In genomic region chr7:29202577-29202976, GRCm38 (mm10) we compare ENCODE assay signal across 25 mouse cellular contexts. TPM values are rescaled to one million over a fixed set of nuclear protein-coding genes. Genes with fewer than 3 reads are reported as not detected.
DNase-seq lines count a peak whose midpoint lies in the region; ATAC-seq and TF ChIP-seq lines count a peak whose summit lies in the region.
"Had no signal": no experiment of that assay in that cellular context is flagged by ENCODE, and none has a peak within 500 bp of the region (broad histone marks: within the 10 kb centered on the region; RNA-seq: fewer than 3 reads in every experiment).

No protein-coding gene starts in this region.

- H3K4me1 ChIP-seq in liver, postnatal 0 days (ENCODE audit: insufficient read depth) = no peaks in the 10 kb centered on the region
- H3K4me1 ChIP-seq: embryonic facial prominence, embryonic 12.5 days; embryonic facial prominence, embryonic 15.5 days; hindbrain, embryonic 10.5 days; hindbrain, embryonic 13.5 days had no signal

- 0 out of 2 replicates have a peak, but pooled peaks have one; percentile 7 for TF ChIP-seq CTCF in liver, postnatal 0 days (IDR thresholded peaks at IDR 0.05; ENCODE audit: low read depth)

- H3K9me3 ChIP-seq in liver, postnatal 0 days (ENCODE audit: low read length) = no peaks in the 10 kb centered on the region
- H3K9me3 ChIP-seq: embryonic facial prominence, embryonic 12.5 days; embryonic facial prominence, embryonic 15.5 days; hindbrain, embryonic 10.5 days; hindbrain, embryonic 13.5 days had no signal

- H3K27ac ChIP-seq in liver, postnatal 0 days (ENCODE audit: low read depth) = no peak overlapping the region
- H3K27ac ChIP-seq: embryonic facial prominence, embryonic 12.5 days; embryonic facial prominence, embryonic 15.5 days; gastrocnemius, adult 2 months; hindbrain, embryonic 10.5 days; hindbrain, embryonic 13.5 days had no signal

- H3K36me3 ChIP-seq in liver, postnatal 0 days (replicated peaks; ENCODE audit: insufficient read depth, low read length) = no peaks in the 10 kb centered on the region
- H3K36me3 ChIP-seq: embryonic facial prominence, embryonic 12.5 days; embryonic facial prominence, embryonic 15.5 days; hindbrain, embryonic 10.5 days; hindbrain, embryonic 13.5 days had no signal

- no peak for DNase-seq in liver, postnatal 0 days
- no peak for DNase-seq in liver
- DNase-seq in thymus, postnatal 14 days = peak; percentile 38
- no peak for DNase-seq in thymus, postnatal 36 days
- DNase-seq in MN1 (ENCODE audit: low spot score) = no peak
- no peak for DNase-seq in adrenal gland, adult 8-10 months
- DNase-seq: adrenal gland, postnatal 10 days; adrenal gland, postnatal 36 days; B cell, adult 2 months; cerebellum, adult 2 months; cerebellum, adult 9-11 months; cerebellum, postnatal 25 days; forebrain, postnatal 0 days; gastrocnemius, adult 2 months; gastrocnemius, postnatal 14 days; heart, adult 11 months had no signal

- H3K9ac ChIP-seq in liver, postnatal 0 days (replicated peaks) = no peak overlapping the region
- H3K9ac ChIP-seq: embryonic facial prominence, embryonic 12.5 days; embryonic facial prominence, embryonic 15.5 days; forebrain, postnatal 0 days; hindbrain, embryonic 13.5 days had no signal

- ATAC-seq in liver, postnatal 0 days = no peak
- ATAC-seq in megakaryocyte progenitor cell, adult 5-6 weeks (replicated peaks; ENCODE audit: poor library complexity) = 0 out of 2 replicates have a peak, but pooled peaks have one; percentile 23
- ATAC-seq: activated CD4-positive, CD25-positive, alpha-beta regulatory T cell, adult 4 months; forebrain, embryonic 14.5 days; forebrain, postnatal 0 days; hindbrain, embryonic 16.5 days had no signal

- H3K4me2 ChIP-seq in liver, postnatal 0 days (ENCODE audit: low read depth, low read length) = no peak overlapping the region
- H3K4me2 ChIP-seq: embryonic facial prominence, embryonic 12.5 days; embryonic facial prominence, embryonic 15.5 days; heart, embryonic 11.5 days; hindbrain, embryonic 13.5 days had no signal

- no peak overlapping the region for H3K4me3 ChIP-seq in liver, postnatal 0 days (ENCODE audit: low read depth, low read length)
- H3K4me3 ChIP-seq: embryonic facial prominence, embryonic 12.5 days; embryonic facial prominence, embryonic 15.5 days; gastrocnemius, adult 2 months; hindbrain, embryonic 10.5 days; hindbrain, embryonic 13.5 days had no signal

- 67% methylated on average over 6 of the region's 6 CpGs for WGBS in liver, postnatal 0 days (ENCODE audit: insufficient replicate concordance)

- TF ChIP-seq EP300 in liver, postnatal 0 days (IDR thresholded peaks at IDR 0.05; ENCODE audit: low read depth) = no peak

- no peaks in the 10 kb centered on the region for H3K27me3 ChIP-seq in liver, postnatal 0 days (ENCODE audit: insufficient read depth, low read length)
- H3K27me3 ChIP-seq: embryonic facial prominence, embryonic 12.5 days; embryonic facial prominence, embryonic 15.5 days had no signal

RNA-seq across cellular contexts. Expression of gene Catsperg1, which starts 11.3 kb away (rescaled TPM):
- 0.09 and 0.17 TPM in 2 replicates for polyA plus RNA-seq in liver, postnatal 0 days (2015; fragmentation: Nextera tagmentation; extraction: Ambion mirVana)
- 1.1 TPM in 1 of 2 replicates, not detected in the other for total RNA-seq in megakaryocyte progenitor cell, adult 5-6 weeks (2015)
- total RNA-seq in megakaryocyte progenitor cell, adult 5-6 weeks (2017) = 0.20 and 0.50 TPM in 2 replicates
- total RNA-seq in adrenal gland, adult 8-10 months (2022) = 1 to 10 TPM in 1 of 4 experiments, under 1 TPM in 3; 0.73 to 1.6 (median 0.82) TPM

RNA-seq across cellular contexts. Expression of gene Psmd8, which starts 22.1 kb away (rescaled TPM):
- polyA plus RNA-seq in liver, postnatal 0 days (2015; fragmentation: Nextera tagmentation; extraction: Ambion mirVana) = 143 TPM in 2 replicates
- total RNA-seq in megakaryocyte progenitor cell, adult 5-6 weeks (2015) = 169 and 191 TPM in 2 replicates
- 160 and 176 TPM in 2 replicates for total RNA-seq in megakaryocyte progenitor cell, adult 5-6 weeks (2017)
- 100 to 1,000 TPM; 167 to 191 (median 174) TPM for total RNA-seq in adrenal gland, adult 8-10 months (2022)

RNA-seq across cellular contexts. Expression of gene Kcnk6, which starts 29.7 kb away (rescaled TPM):
- 0.90 and 1.4 TPM in 2 replicates for polyA plus RNA-seq in liver, postnatal 0 days (2015; fragmentation: Nextera tagmentation; extraction: Ambion mirVana)
- total RNA-seq in megakaryocyte progenitor cell, adult 5-6 weeks (2015) = 4.2 and 5.8 TPM in 2 replicates
- total RNA-seq in megakaryocyte progenitor cell, adult 5-6 weeks (2017) = 8.0 and 9.3 TPM in 2 replicates
- 1 to 10 TPM; 1.2 to 2.6 (median 1.8) TPM for total RNA-seq in adrenal gland, adult 8-10 months (2022)

RNA-seq across cellular contexts. Expression of gene Spred3, which starts 32.4 kb away (rescaled TPM):
- 0.13 and 0.21 TPM in 2 replicates for polyA plus RNA-seq in liver, postnatal 0 days (2015; fragmentation: Nextera tagmentation; extraction: Ambion mirVana)
- total RNA-seq in megakaryocyte progenitor cell, adult 5-6 weeks (2015) = 0.56 and 2.3 TPM in 2 replicates
- total RNA-seq in megakaryocyte progenitor cell, adult 5-6 weeks (2017) = 0.91 and 2.4 TPM in 2 replicates
- 10 to 100 TPM in 2 of 4 experiments, 1 to 10 TPM in 2; 6.6 to 19.2 (median 12.7) TPM for total RNA-seq in adrenal gland, adult 8-10 months (2022)

RNA-seq across cellular contexts. Expression of gene Ggn, which starts 32.6 kb away (rescaled TPM):
- polyA plus RNA-seq in liver, postnatal 0 days (2015; fragmentation: Nextera tagmentation; extraction: Ambion mirVana) = not detected in 2 replicates
- total RNA-seq in megakaryocyte progenitor cell, adult 5-6 weeks (2015) = 0.76 and 1.2 TPM in 2 replicates
- total RNA-seq in megakaryocyte progenitor cell, adult 5-6 weeks (2017) = 0.17 and 0.47 TPM in 2 replicates
- 1 to 10 TPM; 1.2 to 2.1 (median 1.7) TPM for total RNA-seq in adrenal gland, adult 8-10 months (2022)
- polyA plus RNA-seq: activated CD4-positive, CD25-positive, alpha-beta regulatory T cell, adult 4 months had no signal
